Mouse (Mus musculus) layer of hippocampus, adult 18-20 months (tissue): Measurements from ENCODE around the gene Ppargc1a. TPM values are rescaled to one million over a fixed set of nuclear protein-coding genes. Genes with fewer than 3 reads are reported as not detected.

Source experiments
- DNase-seq, 2 experiments: peaks; one replicate each; pipeline ENCODE4 v3.0.0; 2022; ENCODE audit warnings: low spot score in 2 of 2
- total RNA-seq, 2 experiments: library from RNA; stranded (reverse); gene quantifications; 2 replicates each; pipeline ENCODE4 v1.2.3; 2021

Ppargc1a gene
- total RNA-seq, 2 experiments from 2014 or later: 42.4 to 46.8 TPM

DNA sequence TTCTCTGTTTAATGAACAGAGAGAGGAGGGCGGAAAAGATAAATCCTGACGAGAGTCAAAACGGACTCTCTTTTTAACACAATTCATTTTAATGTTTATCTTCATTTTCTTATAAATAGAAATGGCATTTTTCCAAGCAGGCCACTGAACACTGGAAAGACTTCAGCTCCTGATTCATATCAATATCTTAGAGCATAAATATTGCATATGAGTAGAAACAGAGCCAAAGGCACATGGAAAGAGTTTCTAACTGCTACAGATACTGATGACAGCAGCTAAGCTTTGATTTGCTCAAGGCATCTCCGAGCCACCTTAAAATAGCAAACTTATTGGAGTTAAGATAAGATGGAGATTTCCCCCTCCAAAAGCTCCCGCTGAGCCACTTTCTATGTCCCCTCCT is 14.3 kb downstream of the Ppargc1a start:
- DNase-seq: no peak

- peak; percentile 13 to 42 for DNase-seq
These were observed 14.9 kb downstream of the Ppargc1a start for GRCm38 (mm10) chr5:51552483-51553091.

DNA sequence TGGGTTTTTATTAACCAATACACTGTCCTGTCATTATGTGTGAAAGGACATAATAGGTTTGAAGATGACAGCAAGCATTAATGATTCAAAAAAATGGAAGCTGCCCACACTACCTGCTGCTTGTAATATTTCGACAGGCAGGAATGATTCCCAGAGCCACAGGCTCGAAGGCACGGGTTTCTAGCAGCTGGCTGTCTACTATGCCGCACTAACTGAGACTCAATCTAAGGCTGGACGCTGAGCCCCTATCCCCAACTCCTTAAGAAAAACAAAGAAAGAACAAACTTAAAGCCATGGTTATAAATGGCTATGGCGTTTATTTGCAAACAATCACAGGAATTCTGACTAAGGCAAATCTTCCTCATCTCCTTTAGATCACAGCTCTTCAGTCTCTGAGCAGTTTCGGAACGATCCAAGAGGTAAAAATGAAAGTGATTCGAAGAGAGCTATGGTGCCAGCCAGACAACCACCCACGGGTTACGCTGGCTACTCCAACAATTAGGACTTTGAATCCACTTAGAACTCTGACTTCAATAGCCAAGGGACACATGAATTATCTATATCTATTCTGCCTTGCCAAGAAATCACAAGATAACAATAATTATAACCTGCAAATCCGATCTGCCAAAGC is 15.6 kb downstream of the Ppargc1a start:
- no peak for DNase-seq

DNA sequence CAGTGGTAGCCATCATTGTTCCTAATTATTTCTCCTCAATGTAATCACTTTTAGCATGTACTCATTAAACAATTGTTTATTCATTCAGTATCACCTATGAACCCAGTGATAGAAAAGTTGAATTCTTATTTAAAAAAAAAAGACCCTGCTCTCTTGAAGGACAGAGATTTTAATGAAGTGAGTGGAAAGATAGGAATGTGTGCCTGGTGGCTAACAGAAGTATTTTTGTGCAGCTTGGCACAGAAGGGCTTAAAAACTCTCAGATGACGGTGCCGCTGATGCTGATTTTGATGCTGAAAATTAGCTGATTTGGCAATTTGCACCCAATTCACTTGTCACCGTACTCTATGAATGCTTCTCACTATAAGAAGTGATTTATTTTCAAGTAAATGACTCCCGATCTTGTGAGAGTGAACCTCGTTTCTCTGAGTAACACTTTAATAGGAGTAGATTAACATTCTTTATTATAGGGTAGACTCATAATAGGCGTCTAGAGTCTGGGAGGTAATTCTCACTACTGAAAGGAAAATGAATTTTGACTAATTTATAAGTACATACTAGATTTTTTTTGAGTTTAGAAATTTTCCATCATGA is 20.0 kb downstream of the Ppargc1a start:
- no peak for DNase-seq

GRCm38 (mm10) chr5:51546817-51547216 is 20.7 kb downstream of the Ppargc1a start:
- DNase-seq: no peak

GRCm38 (mm10) chr5:51545133-51546049 is 22.1 kb downstream of the Ppargc1a start:
- DNase-seq: no peak

DNA sequence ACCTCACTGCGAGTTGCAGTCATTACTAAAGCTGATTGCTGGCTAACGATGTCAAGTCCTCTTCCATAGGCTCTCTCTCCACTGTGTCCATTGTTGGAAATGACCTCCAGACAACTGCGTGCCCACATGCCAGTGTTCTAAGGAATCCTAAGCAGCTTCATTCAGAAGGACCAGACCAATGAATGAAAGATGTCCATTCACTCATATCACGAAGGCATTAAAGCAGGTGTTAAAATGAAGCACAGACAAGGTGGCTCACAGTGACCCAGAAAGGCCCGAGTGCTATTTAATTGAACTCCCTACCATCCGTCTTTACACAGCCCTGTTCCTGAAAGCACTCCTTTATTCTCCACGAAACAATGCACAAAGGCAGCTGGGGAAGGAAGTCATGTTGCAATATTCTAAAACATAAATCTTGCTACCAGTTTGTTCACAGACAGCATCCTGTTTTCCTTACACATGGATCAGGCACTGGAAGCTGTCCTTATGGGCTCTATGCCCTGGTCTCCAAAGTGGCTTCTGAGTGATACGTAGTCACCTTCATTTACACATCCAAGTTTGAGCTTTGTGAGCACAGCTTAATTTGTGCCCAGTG is 23.3 kb downstream of the Ppargc1a start:
- no peak for DNase-seq

DNA sequence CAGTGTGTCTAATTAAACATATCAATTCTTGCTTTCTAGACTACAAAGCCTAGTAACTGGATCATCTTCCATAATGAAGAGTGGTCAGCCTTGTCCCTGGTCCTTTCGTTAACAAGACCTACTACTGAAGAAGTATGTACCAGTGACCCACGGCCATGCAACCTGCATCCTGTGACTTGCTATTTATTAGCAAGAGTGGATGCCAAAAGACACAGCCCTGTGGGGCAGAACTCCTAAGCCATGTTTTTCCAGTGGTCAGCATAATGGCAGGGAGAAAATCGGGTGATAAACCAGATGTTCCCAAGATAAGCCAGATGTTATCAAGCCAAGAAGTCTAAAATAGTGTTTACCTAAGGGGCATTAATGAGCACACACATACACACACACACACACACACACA is 26.0 kb downstream of the Ppargc1a start:
- DNase-seq: no peak

DNA sequence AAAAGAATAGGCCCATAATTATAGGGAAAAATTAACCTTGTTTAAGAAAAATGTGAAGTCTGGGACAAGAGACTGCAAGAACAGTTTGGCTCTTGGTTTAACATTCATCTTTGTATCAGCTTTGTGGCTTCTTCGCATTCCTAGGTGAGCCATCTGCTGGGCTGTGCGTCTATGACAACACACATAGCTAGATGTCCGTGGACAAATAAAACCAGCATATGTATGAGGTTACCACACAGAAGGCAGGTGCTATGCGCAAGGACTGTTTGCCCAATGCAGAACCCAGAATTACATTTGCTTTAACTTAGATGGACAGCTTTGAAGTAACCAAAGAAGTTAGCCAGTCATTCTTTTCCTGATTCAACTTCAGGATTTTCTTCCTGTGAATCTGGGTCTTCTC is 26.7 kb downstream of the Ppargc1a start:
- no peak for DNase-seq

DNA sequence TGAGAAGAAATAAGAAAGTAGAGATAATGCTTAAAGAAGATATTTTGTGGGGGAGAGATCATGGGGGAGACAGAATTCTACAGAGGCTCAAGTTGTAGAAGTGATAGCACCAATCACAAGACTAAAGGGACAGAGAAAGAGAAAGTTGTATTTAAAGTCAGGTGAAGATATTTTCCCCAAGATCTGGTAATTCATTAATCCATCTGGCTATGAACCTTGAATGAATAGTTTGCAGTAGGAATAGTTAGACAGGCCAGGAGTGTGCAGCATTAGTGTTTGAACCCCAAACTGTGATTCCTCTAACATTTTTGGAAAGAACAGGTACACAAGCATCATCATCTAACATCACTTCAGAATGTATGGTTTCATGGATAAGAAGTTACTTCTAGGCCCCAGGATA is 28.0 kb downstream of the Ppargc1a start:
- DNase-seq: no peak

GRCm38 (mm10) chr5:51538319-51538718 is 29.2 kb downstream of the Ppargc1a start:
- no peak for DNase-seq

DNA sequence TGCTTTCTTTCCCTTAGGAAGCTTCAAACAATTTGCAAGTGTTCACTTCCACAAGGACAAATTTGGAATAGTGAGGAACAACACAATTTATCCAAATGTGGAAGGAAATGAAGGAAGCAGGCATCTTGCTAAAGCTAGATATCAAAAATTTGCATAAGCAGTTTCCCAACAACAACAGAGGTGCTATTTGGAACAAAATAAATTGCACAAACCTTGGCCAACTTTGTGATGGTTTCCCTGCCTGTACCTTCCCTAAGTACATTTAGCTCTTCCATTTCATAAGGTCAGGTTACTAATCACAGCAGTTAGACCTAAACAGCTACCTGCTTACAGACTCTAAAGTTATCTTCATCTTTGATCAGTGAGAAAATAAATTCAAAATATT is 29.9 kb downstream of the Ppargc1a start:
- no peak for DNase-seq

GRCm38 (mm10) chr5:51537009-51537645 is 30.4 kb downstream of the Ppargc1a start:
- DNase-seq: no peak

GRCm38 (mm10) chr5:51534456-51534855 is 33.1 kb downstream of the Ppargc1a start:
- no peak for DNase-seq

GRCm38 (mm10) chr5:51531286-51531685 is 36.2 kb downstream of the Ppargc1a start:
- DNase-seq: no peak

DNA sequence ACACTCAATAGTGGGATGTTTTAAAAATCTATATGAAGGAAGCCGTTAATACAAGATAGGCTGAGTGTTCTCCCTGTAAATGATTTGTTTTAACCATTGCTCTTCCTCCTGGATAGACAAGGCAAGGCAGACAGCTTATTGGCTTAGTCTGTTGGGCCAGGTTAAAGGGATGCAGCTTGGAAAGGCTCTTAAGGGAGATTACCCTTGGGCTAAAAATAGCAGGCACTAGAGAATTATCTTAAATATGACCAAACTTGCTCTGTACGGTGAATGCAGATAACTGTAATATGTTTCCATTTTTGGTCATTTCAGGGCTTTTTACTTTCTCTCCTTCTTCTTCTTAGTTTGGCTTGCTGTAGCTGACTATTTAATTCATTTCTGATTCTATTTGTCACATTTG is 38.1 kb downstream of the Ppargc1a start:
- DNase-seq: no peak

DNA sequence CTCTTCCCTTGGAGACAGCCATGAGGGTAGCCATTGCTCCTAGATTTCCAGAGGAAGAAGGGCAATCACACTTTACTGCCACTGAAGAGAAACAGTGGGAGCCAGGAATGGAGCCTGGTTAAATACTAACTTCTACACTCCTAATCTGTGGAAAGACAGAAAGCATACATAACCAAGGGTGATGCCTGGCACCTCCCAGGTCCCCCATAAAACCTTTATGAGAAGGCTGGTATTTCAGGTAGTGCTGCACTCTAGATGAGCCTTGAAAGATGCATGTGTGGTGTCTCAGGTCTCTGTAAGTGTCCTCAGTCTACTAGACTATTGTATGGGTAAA is 39.4 kb downstream of the Ppargc1a start:
- DNase-seq: no peak

DNA sequence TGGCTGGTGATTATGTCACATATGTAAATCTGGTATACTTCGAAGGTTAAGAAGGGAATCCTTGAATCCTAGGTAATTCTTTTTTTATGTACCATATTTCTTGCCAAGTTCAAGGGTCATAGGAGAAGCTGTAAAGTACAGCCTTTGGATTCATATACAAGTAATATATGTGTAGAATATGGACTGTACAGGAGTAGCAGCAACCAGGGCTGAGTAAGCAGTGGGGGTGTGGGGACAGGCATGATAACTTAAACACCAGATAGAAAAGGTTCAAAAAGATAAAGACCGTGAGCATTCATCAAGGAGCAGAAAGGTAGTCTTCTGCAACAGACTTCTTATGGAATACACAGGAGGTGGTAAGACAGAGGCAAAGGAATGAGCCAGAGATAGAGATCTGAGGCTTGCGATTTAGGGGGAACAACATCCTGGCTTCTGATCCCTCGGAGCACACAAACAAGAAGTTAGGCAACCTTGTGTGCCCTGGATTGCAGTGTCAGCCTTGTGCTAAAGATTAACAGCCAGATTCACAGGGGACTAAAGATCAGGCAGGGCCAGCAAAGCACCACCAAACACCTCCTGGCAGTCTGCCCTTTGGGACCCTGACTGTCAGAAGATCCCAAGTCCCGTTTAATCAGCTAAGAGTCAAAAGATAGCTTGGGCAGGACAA is 39.9 kb downstream of the Ppargc1a start:
- no peak for DNase-seq

DNA sequence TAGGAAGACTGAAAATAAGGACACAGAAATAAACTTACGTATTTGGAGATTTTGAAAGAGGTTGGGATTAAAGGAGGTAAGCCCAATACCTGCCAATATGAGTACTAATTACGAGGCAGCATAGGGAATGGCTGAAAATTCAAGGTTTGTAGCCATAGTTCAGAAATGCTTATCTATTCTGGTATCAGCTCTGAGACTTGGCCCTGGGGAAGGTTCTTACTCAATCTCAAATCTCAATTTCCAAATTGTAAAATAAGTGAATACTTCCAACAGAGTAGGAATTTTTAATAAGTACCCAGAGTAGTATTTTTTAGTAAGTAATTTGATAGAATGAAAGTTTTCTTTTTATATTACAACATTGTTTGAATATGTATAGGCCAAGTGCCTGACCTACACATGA is 41.7 kb downstream of the Ppargc1a start:
- no peak for DNase-seq

GRCm38 (mm10) chr5:51520807-51521206 is 46.7 kb downstream of the Ppargc1a start:
- no peak for DNase-seq
